8 mouse cellular contexts compared by ENCODE assay signal in the genomic region with DNA sequence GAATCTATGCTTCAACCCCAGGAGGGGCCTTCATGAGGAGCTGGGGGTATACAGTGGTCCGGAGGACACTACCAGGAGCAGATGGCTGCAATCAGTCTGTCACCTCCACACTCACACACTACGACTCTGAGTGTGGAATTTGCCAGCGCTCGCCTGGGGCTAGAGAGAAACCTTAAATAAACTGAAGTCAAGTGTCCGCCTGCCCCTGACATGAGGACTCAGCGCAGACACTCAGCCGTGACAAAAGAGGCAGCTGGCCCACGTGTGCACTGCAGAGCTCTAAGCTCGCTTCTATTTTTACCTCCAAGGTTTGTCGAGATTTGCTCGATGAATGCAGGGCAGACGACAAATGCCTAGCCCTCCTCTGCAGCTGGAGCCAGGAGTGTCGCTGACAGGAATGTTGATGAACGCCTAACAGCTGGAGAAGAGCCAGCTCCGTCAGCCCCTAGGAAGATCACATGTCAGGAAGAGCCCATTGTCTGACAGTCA. TPM values are rescaled to one million over a fixed set of nuclear protein-coding genes. Genes with fewer than 3 reads are reported as not detected.
DNase-seq lines count a peak whose midpoint lies in the region; ATAC-seq and TF ChIP-seq lines count a peak whose summit lies in the region.

No protein-coding gene starts in this region.

- peak overlapping the region; percentile 31 for H3K4me2 ChIP-seq in embryonic facial prominence, embryonic 14.5 days (ENCODE audit: low read depth, low read length)
- H3K4me2 ChIP-seq in hindbrain, embryonic 12.5 days (replicated peaks): peak overlapping the region; percentile 29
- H3K4me2 ChIP-seq in limb, embryonic 14.5 days (replicated peaks; ENCODE audit: low read depth, low read length, severe bottlenecking): peak overlapping the region; percentile 5; the same call in 1 of the 2 replicates

- H3K9me3 ChIP-seq in embryonic facial prominence, embryonic 14.5 days (ENCODE audit: control insufficient read depth, low read length): no peaks in the 10 kb centered on the region
- H3K9me3 ChIP-seq in hindbrain, embryonic 12.5 days (replicated peaks): no peaks in the 10 kb centered on the region
- H3K9me3 ChIP-seq in limb, embryonic 14.5 days (ENCODE audit: control insufficient read depth, low read length): no peaks in the 10 kb centered on the region

- H3K36me3 ChIP-seq in embryonic facial prominence, embryonic 14.5 days (ENCODE audit: control insufficient read depth, insufficient read depth, low read length): no peaks in the 10 kb centered on the region
- H3K36me3 ChIP-seq in hindbrain, embryonic 12.5 days: no peaks in the 10 kb centered on the region
- H3K36me3 ChIP-seq in limb, embryonic 14.5 days (ENCODE audit: control insufficient read depth, insufficient read depth, low read length): no peaks in the 10 kb centered on the region

- TF ChIP-seq POLR2A in limb, embryonic 14.5 days (IDR thresholded peaks at IDR 0.05; ENCODE audit: borderline replicate concordance, extremely low read depth, insufficient read depth, insufficient read length): no peak

- peak; percentile 63 for ATAC-seq in frontal cortex, adult (ENCODE audit: low TSS enrichment)
- peak; percentile 86 for ATAC-seq in embryonic facial prominence, embryonic 14.5 days (ENCODE audit: low read depth)
- ATAC-seq in hindbrain, embryonic 12.5 days (ENCODE audit: low FRiP score): peak; percentile 43; the same call in 1 of the 2 replicates
- ATAC-seq in limb, embryonic 14.5 days (ENCODE audit: low FRiP score, low read depth): peak; percentile 77

- DNase-seq in frontal cortex, postnatal 14 days (ENCODE audit: low spot score in 2 of 2): no peak
- peak; percentile 94 for DNase-seq in embryonic facial prominence, embryonic 14.5 days (ENCODE audit: low spot score)
- peak; percentile 80 for DNase-seq in limb, embryonic 14.5 days (ENCODE audit: low spot score)
- DNase-seq in right cerebral cortex, postnatal 10 days (ENCODE audit: low spot score in 2 of 2): peak; percentile 65 to 68
- no peak for DNase-seq in urinary bladder, postnatal 36 days (ENCODE audit: low spot score in 2 of 2)
- no peak for DNase-seq in thymus, postnatal 10 days (ENCODE audit: low spot score in 2 of 2)

- H3K9ac ChIP-seq in embryonic facial prominence, embryonic 14.5 days (ENCODE audit: low read depth, low read length): peak overlapping the region; percentile 26; the same call in 1 of the 2 replicates
- H3K9ac ChIP-seq in hindbrain, embryonic 12.5 days: no peak overlapping the region
- no peak overlapping the region for H3K9ac ChIP-seq in limb, embryonic 14.5 days (ENCODE audit: low read depth, low read length, severe bottlenecking)

- no peaks in the 10 kb centered on the region for H3K27me3 ChIP-seq in embryonic facial prominence, embryonic 14.5 days (replicated peaks; ENCODE audit: control insufficient read depth, insufficient read depth, low read length)
- no peaks in the 10 kb centered on the region for H3K27me3 ChIP-seq in hindbrain, embryonic 12.5 days
- no peaks in the 10 kb centered on the region for H3K27me3 ChIP-seq in limb, embryonic 14.5 days (ENCODE audit: control insufficient read depth, insufficient read depth, low read length)

- peak overlapping the region; percentile 65 for H3K27ac ChIP-seq in embryonic facial prominence, embryonic 14.5 days (replicated peaks; ENCODE audit: low read depth, low read length)
- H3K27ac ChIP-seq in hindbrain, embryonic 12.5 days: peak overlapping the region; percentile 46
- 0 out of 2 replicates have a peak overlapping the region, but pooled peaks have one; percentile 59 for H3K27ac ChIP-seq in limb, embryonic 14.5 days (replicated peaks; ENCODE audit: low read depth, low read length)

- H3K4me1 ChIP-seq in embryonic facial prominence, embryonic 14.5 days (ENCODE audit: control insufficient read depth, insufficient read depth, low read length): peaks cover 15% of the 10 kb centered on the region
- peaks cover 18% of the 10 kb centered on the region for H3K4me1 ChIP-seq in hindbrain, embryonic 12.5 days
- no peaks in the 10 kb centered on the region for H3K4me1 ChIP-seq in limb, embryonic 14.5 days (ENCODE audit: control insufficient read depth, insufficient read depth, low read length)

- 7% methylated on average over 15 of the region's 15 CpGs for WGBS in embryonic facial prominence, embryonic 14.5 days
- 24% methylated on average over 15 of the region's 15 CpGs for WGBS in hindbrain, embryonic 12.5 days
- 10% methylated on average over 15 of the region's 15 CpGs for WGBS in limb, embryonic 14.5 days

- no peak overlapping the region for H3K4me3 ChIP-seq in embryonic facial prominence, embryonic 14.5 days (ENCODE audit: low read depth, low read length)
- H3K4me3 ChIP-seq in hindbrain, embryonic 12.5 days: no peak overlapping the region
- no peak overlapping the region for H3K4me3 ChIP-seq in limb, embryonic 14.5 days (replicated peaks; ENCODE audit: low read length)

RNA-seq across cellular contexts. Expression of a gene that starts 30.7 kb away (rescaled TPM):
- polyA plus RNA-seq in embryonic facial prominence, embryonic 14.5 days (2014; fragmentation: Nextera tagmentation; extraction: Ambion mirVana): 0.21 TPM in 2 replicates
- polyA plus RNA-seq in hindbrain, embryonic 12.5 days (2016; fragmentation: Nextera tagmentation; extraction: Ambion mirVana): not detected in 2 replicates
- polyA plus RNA-seq in limb, embryonic 14.5 days (2012; rRNA removed): 0.49 and 0.53 TPM in 2 replicates
- not detected in 2 replicates for polyA plus RNA-seq in limb, embryonic 14.5 days (2014; fragmentation: Nextera tagmentation; extraction: Ambion mirVana)

RNA-seq across cellular contexts. Expression of a gene that starts 36.7 kb away (rescaled TPM):
- polyA plus RNA-seq in embryonic facial prominence, embryonic 14.5 days (2014; fragmentation: Nextera tagmentation; extraction: Ambion mirVana): 12.9 and 13.9 TPM in 2 replicates
- polyA plus RNA-seq in hindbrain, embryonic 12.5 days (2016; fragmentation: Nextera tagmentation; extraction: Ambion mirVana): 0.80 and 2.5 TPM in 2 replicates
- polyA plus RNA-seq in limb, embryonic 14.5 days (2012; rRNA removed): 10.4 and 12.0 TPM in 2 replicates
- polyA plus RNA-seq in limb, embryonic 14.5 days (2014; fragmentation: Nextera tagmentation; extraction: Ambion mirVana): 10.9 and 12.0 TPM in 2 replicates

Comparison
In these comparisons a context has a peak if more than half of its experiments do, and no peak if none do; other contexts are left out.
1. DNase-seq: peak in embryonic facial prominence, embryonic 14.5 days (single experiment), limb, embryonic 14.5 days (single experiment) and right cerebral cortex, postnatal 10 days (2 of 2); none in frontal cortex, postnatal 14 days (0 of 2), urinary bladder, postnatal 36 days (0 of 2) and thymus, postnatal 10 days (0 of 2).
2. Peak in every context shown above with its lines, with median percentiles within 50 percentile points of each other: ATAC-seq, H3K27ac ChIP-seq and H3K4me2 ChIP-seq.